Mouse (Mus musculus): Measurements from ENCODE around the gene Gdf5. TPM values are rescaled to one million over a fixed set of nuclear protein-coding genes. Genes with fewer than 3 reads are reported as not detected.
"Not testable (repeated sequence)": the region's sequence is repeated elsewhere in the genome, so short reads cannot be mapped to it uniquely, and the experiment has no call there.

The Gdf5 gene
- polyA plus RNA-seq, 1 experiment, result not detected

- peak within 1 kb of the TSS; percentile 67 for H3K27ac ChIP-seq (ENCODE audit: control insufficient read depth, insufficient read depth, low read depth, low read length, poor library complexity)
- H3K4me1 ChIP-seq (ENCODE audit: control insufficient read depth, insufficient read depth, low read length), result peaks cover 2% of the 10 kb centered on the region
- no peak for TF ChIP-seq CTCF (IDR thresholded peaks at IDR 0.05; ENCODE audit: control insufficient read depth, insufficient read depth, low read length)
- peak; percentile 83; the same call in 1 of the 2 replicates for TF ChIP-seq POLR2A (IDR thresholded peaks at IDR 0.05; ENCODE audit: borderline replicate concordance, control insufficient read depth, low read depth, low read length)
- peak within 1 kb of the TSS; percentile 77 for H3K4me3 ChIP-seq (replicated peaks; ENCODE audit: control insufficient read depth, low read depth, low read length)
- WGBS, result under 1% methylated on average over 38 of the region's 38 CpGs
Observed at GRCm38 (mm10) chr2:155929531-155930442, 15.4 kb downstream of the Gdf5 start, which contains the start of gene Uqcc1. Gene Uqcc1 (minus strand): TSS chr2:155930310.

- WGBS, result 59% methylated on average over 7 of the region's 7 CpGs
- Histone ChIP-seq H3K4me3 (replicated peaks; ENCODE audit: control insufficient read depth, low read depth, low read length) (no peak overlapping the region), H3K27ac (ENCODE audit: control insufficient read depth, insufficient read depth, low read depth, low read length, poor library complexity) (no peak overlapping the region), H3K4me1 (ENCODE audit: control insufficient read depth, insufficient read depth, low read length) (peaks cover 2% of the 10 kb centered on the region)
- no peak for TF ChIP-seq POLR2A (IDR thresholded peaks at IDR 0.05; ENCODE audit: borderline replicate concordance, control insufficient read depth, low read depth, low read length)
- no peak for TF ChIP-seq CTCF (IDR thresholded peaks at IDR 0.05; ENCODE audit: control insufficient read depth, insufficient read depth, low read length)
Observed at GRCm38 (mm10) chr2:155928711-155929345, 16.3 kb downstream of the Gdf5 start.

DNA sequence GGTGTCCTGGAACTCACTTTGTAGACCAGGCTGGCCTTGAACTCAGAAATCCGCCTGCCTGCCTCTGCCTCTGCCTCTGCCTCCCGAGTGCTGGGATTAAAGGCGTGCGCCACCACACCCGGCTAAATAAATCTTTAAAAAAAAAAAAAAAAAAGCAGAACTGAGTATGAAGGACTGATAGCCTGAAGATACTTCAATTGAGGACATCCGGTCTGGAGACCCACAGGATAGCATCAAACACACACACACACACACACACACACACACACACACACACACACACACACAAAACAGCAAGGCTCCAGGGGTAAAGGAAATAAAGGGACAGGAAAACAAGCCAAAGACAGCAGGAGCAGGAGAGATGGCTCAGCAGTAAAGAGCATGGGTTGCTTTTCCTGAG, 20.0 kb downstream of the Gdf5 start:
- not testable (repeated sequence) for H3K27ac ChIP-seq (ENCODE audit: control insufficient read depth, insufficient read depth, low read depth, low read length, poor library complexity); H3K4me3 ChIP-seq (replicated peaks; ENCODE audit: control insufficient read depth, low read depth, low read length); H3K4me1 ChIP-seq (ENCODE audit: control insufficient read depth, insufficient read depth, low read length)
- WGBS, result 63% methylated on average over 6 of the region's 6 CpGs

DNA sequence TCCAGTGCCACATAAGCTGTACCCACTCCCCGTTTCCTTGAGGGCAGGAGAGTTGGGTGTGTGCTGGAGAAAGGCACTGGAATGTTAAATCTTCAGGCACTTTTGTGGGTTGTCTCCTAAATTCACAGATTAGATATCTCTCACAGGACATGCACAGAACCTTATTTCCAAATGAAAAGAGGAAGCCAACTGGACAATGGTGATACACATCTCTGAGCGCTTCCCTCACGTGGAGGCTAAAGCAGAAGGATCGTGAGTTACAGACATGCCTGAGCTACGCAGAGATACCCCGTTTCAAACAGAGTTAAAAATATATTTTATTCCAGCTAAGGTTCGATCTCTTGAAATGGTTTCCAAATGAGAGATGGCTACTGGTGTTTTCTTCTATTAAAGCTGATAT, 22.0 kb downstream of the Gdf5 start:
- no peak for TF ChIP-seq POLR2A (IDR thresholded peaks at IDR 0.05; ENCODE audit: borderline replicate concordance, control insufficient read depth, low read depth, low read length)
- TF ChIP-seq CTCF (IDR thresholded peaks at IDR 0.05; ENCODE audit: control insufficient read depth, insufficient read depth, low read length), result no peak
- no peak overlapping the region for H3K27ac ChIP-seq (ENCODE audit: control insufficient read depth, insufficient read depth, low read depth, low read length, poor library complexity)
- WGBS, result 55% methylated on average over 7 of the region's 7 CpGs
- no peak overlapping the region for H3K4me3 ChIP-seq (replicated peaks; ENCODE audit: control insufficient read depth, low read depth, low read length)
- no peaks in the 10 kb centered on the region; the same call in 1 of the 2 replicates for H3K4me1 ChIP-seq (ENCODE audit: control insufficient read depth, insufficient read depth, low read length)

DNA sequence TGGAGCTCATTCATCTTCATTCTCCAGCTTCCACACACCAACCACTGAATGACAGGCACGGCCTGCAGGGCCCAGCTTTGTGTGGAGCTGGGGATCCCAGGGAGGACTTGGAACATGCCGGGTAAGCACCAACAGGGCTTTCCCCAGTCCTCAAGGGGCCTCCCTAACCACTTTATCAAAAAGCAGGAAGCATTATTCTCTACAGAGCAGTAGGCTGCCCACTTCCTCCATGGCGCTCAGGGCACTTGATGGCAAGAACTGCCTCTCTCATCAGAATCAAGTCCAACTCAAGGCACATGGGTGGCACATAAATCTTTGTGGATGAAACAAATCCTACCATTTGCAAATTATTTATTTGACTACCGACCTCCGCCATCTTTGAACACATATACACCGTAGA, 30.5 kb downstream of the Gdf5 start:
- H3K4me3 ChIP-seq (replicated peaks; ENCODE audit: control insufficient read depth, low read depth, low read length), result no peak overlapping the region
- TF ChIP-seq POLR2A (IDR thresholded peaks at IDR 0.05; ENCODE audit: borderline replicate concordance, control insufficient read depth, low read depth, low read length) (no peak), CTCF (IDR thresholded peaks at IDR 0.05; ENCODE audit: control insufficient read depth, insufficient read depth, low read length) (no peak)
- WGBS, result 50% methylated on average over 6 of the region's 6 CpGs
- no peaks in the 10 kb centered on the region for H3K4me1 ChIP-seq (ENCODE audit: control insufficient read depth, insufficient read depth, low read length)
- H3K27ac ChIP-seq (ENCODE audit: control insufficient read depth, insufficient read depth, low read depth, low read length, poor library complexity), result no peak overlapping the region

DNA sequence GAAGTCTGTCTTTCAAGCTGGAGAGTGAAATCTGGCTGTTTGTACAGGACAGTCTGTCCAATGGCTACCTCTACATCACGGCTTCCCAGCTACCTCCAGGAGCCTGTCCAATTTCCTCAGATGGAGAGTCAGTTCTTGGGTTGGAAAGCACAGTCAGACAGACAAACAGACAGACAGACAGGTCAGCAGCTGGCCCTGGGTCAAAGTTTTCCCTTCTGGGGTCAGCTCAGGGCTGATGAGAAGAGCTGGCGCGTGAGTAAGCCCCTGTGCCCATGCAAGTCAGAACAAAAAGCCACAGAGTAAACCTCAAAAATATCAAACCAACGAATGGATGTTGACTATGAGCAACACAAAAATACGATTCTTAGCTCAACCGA, 41.5 kb downstream of the Gdf5 start:
- Histone ChIP-seq H3K4me3 (replicated peaks; ENCODE audit: control insufficient read depth, low read depth, low read length) (no peak overlapping the region), H3K4me1 (ENCODE audit: control insufficient read depth, insufficient read depth, low read length) (no peaks in the 10 kb centered on the region), H3K27ac (ENCODE audit: control insufficient read depth, insufficient read depth, low read depth, low read length, poor library complexity) (no peak overlapping the region)
- whole genome bisulfite sequencing, result 81% methylated on average over 6 of the region's 6 CpGs
- no peak for TF ChIP-seq POLR2A (IDR thresholded peaks at IDR 0.05; ENCODE audit: borderline replicate concordance, control insufficient read depth, low read depth, low read length)

DNA sequence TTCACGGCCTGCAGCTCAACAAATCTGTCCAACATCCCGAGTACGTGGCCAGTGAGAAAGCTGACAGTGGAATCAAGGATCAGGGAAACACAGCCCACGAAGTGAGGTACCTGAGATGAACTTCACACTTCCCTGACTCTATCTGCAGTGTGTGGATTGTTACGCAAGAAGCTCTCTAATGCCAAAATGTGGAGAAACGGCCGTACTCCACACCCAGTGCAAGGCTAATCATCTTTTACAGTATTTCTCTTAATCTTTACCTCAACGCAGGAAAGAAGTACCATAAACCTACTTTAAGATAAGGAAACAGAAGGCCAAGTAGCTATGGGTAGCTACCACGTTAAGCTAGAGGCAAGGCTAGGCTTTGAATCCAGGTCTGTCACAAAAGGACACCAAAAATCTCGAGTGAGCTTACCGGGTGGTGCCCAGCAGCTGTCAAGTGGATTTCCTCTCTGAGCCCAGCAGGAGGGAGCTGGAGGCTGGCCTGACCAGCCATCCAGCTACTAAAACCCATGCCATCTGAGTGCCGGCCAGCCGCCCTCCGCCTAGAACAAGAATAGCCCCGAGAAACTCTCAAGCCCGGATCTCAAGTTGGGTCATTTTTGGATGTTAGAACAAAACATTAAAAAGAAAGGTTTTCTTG, 42.1 kb downstream of the Gdf5 start:
- no peak overlapping the region for H3K27ac ChIP-seq (ENCODE audit: control insufficient read depth, insufficient read depth, low read depth, low read length, poor library complexity)
- 64% methylated on average over 16 of the region's 16 CpGs for WGBS
- H3K4me1 ChIP-seq (ENCODE audit: control insufficient read depth, insufficient read depth, low read length), result no peaks in the 10 kb centered on the region
- TF ChIP-seq POLR2A (IDR thresholded peaks at IDR 0.05; ENCODE audit: borderline replicate concordance, control insufficient read depth, low read depth, low read length), result no peak
- no peak for TF ChIP-seq CTCF (IDR thresholded peaks at IDR 0.05; ENCODE audit: control insufficient read depth, insufficient read depth, low read length)
- no peak overlapping the region for H3K4me3 ChIP-seq (replicated peaks; ENCODE audit: control insufficient read depth, low read depth, low read length)

- 92% methylated on average over 16 of the region's 16 CpGs for WGBS
- no peaks in the 10 kb centered on the region for H3K4me1 ChIP-seq (ENCODE audit: control insufficient read depth, insufficient read depth, low read length)
- no peak overlapping the region for H3K27ac ChIP-seq (ENCODE audit: control insufficient read depth, insufficient read depth, low read depth, low read length, poor library complexity)
- no peak overlapping the region for H3K4me3 ChIP-seq (replicated peaks; ENCODE audit: control insufficient read depth, low read depth, low read length)
- TF ChIP-seq CTCF (IDR thresholded peaks at IDR 0.05; ENCODE audit: control insufficient read depth, insufficient read depth, low read length), result no peak
- no peak for TF ChIP-seq POLR2A (IDR thresholded peaks at IDR 0.05; ENCODE audit: borderline replicate concordance, control insufficient read depth, low read depth, low read length)
Observed at GRCm38 (mm10) chr2:155895046-155895735, 50.0 kb downstream of the Gdf5 start.
